Mouse (Mus musculus) R1 (cell line): ENCODE measurements around the gene Wdr45.
"Not testable (repeated sequence)": the region's sequence is repeated elsewhere in the genome, so short reads cannot be mapped to it uniquely, and the experiment has no call there.

Source experiments
- DNase-seq: peaks from one replicate; pipeline ENCODE4 v3.0.0-alpha.2; 2018; ENCODE audit warnings: low read depth, low spot score

Gene Wdr45

GRCm38 (mm10) chrX:7721514-7722281 lies 7.6 kb downstream of the Wdr45 start, which contains the start of gene Gm45208:
Gene Gm45208, plus strand, starts transcription at chrX:7722245.
- peak; percentile 93 for DNase-seq

- DNase-seq: no peak
Observed at GRCm38 (mm10) chrX:7722282-7722611, 8.1 kb downstream of the Wdr45 start.

GRCm38 (mm10) chrX:7722691-7723090 lies 8.6 kb downstream of the Wdr45 start:
- peak; percentile 94 for DNase-seq

GRCm38 (mm10) chrX:7724135-7724534 lies 10.0 kb downstream of the Wdr45 start:
- DNase-seq: peak; percentile 29

- peak; percentile 87 for DNase-seq
Observed at GRCm38 (mm10) chrX:7725841-7726240, 11.7 kb downstream of the Wdr45 start.

GRCm38 (mm10) chrX:7727176-7727575 lies 13.0 kb downstream of the Wdr45 start:
- DNase-seq: no peak

- peak; percentile 96 for DNase-seq
Observed at GRCm38 (mm10) chrX:7728215-7728921, 14.2 kb downstream of the Wdr45 start, which contains the start of gene Praf2. Gene Praf2, plus strand, starts transcription at chrX:7728439.

GRCm38 (mm10) chrX:7728922-7729265 lies 14.8 kb downstream of the Wdr45 start:
- DNase-seq: peak; percentile 43

- peak; percentile 71 for DNase-seq
Observed at GRCm38 (mm10) chrX:7733571-7734156, 19.5 kb downstream of the Wdr45 start.

GRCm38 (mm10) chrX:7739336-7740081 lies 25.4 kb downstream of the Wdr45 start:
- peak; percentile 54 for DNase-seq

GRCm38 (mm10) chrX:7740082-7740819 lies 26.1 kb downstream of the Wdr45 start:
- peak; percentile 47 for DNase-seq

- no peak for DNase-seq
Observed at GRCm38 (mm10) chrX:7741103-7741502, 27.0 kb downstream of the Wdr45 start.

GRCm38 (mm10) chrX:7743470-7743869 lies 29.3 kb downstream of the Wdr45 start:
- DNase-seq: peak; percentile 56

- DNase-seq: no peak
Observed at GRCm38 (mm10) chrX:7744940-7745339, 30.8 kb downstream of the Wdr45 start.

- DNase-seq: no peak
Observed at GRCm38 (mm10) chrX:7745429-7745828, 31.3 kb downstream of the Wdr45 start.

- DNase-seq: peak; percentile 95
Observed at GRCm38 (mm10) chrX:7750432-7751116, 36.4 kb downstream of the Wdr45 start, which contains the start of gene Ccdc120. Gene Ccdc120, minus strand, starts transcription at chrX:7750905.

- not testable (repeated sequence) for DNase-seq
Observed at GRCm38 (mm10) chrX:7753627-7754026, 39.5 kb downstream of the Wdr45 start.

GRCm38 (mm10) chrX:7762137-7762920 lies 48.2 kb downstream of the Wdr45 start, which contains the start of gene Tfe3:
Gene Tfe3, plus strand, starts transcription at chrX:7762560.
- DNase-seq: peak; percentile 96

GRCm38 (mm10) chrX:7762921-7763197 lies 48.7 kb downstream of the Wdr45 start:
- DNase-seq: no peak
